Mouse (Mus musculus) kidney, postnatal 0 days (tissue): Measurements from ENCODE around the gene Gse1. TPM values are rescaled to one million over a fixed set of nuclear protein-coding genes. Genes with fewer than 3 reads are reported as not detected.
A peak's percentile ranks its signal among the peaks of the same experiment; 100 is the strongest.

Experiments
- ATAC-seq: fragments of 200-750 bp; cut with Nextera tagmentation; replicated peaks from 2 replicates; pipeline ENCODE4 v1.8.0; 2017; ENCODE audit warnings: low read depth, moderate number of reproducible peaks, moderate TSS enrichment, moderate library complexity; ENCODE audit not compliant: low FRiP score
- DNase-seq: peaks from one replicate; pipeline ENCODE4 v3.0.0-alpha.2; 2016; ENCODE audit warnings: low spot score
- H3K27ac ChIP-seq: fragments of 300-500 bp; sonication (generic); 2 replicates; pipeline ENCODE4 v1.5.1; 2014; ENCODE audit warnings: mild to moderate bottlenecking
- H3K27me3 ChIP-seq: fragments of 300-500 bp; sonication (generic); 2 replicates; pipeline ENCODE4 v1.6.1; 2014; ENCODE audit warnings: low read length, mixed read lengths; ENCODE audit not compliant: insufficient read depth
- H3K36me3 ChIP-seq: fragments of 300-500 bp; sonication (generic); 2 replicates; pipeline ENCODE4 v1.6.1; 2014; ENCODE audit warnings: low read length, mixed read lengths; ENCODE audit not compliant: insufficient read depth
- H3K4me1 ChIP-seq: fragments of 300-500 bp; sonication (generic); replicated peaks from 2 replicates; pipeline ENCODE4 v1.6.1; 2014; ENCODE audit warnings: antibody characterized with exemption, low read length, mixed read lengths; ENCODE audit not compliant: insufficient read depth
- H3K4me2 ChIP-seq: fragments of 300-500 bp; sonication (generic); 2 replicates; pipeline ENCODE4 v1.6.1; 2014; ENCODE audit warnings: mild to moderate bottlenecking, low read length, moderate library complexity, mixed read lengths
- H3K4me3 ChIP-seq: fragments of 300-500 bp; sonication (generic); replicated peaks from 2 replicates; pipeline ENCODE4 v1.5.1; 2014; ENCODE audit warnings: low read depth, low read length
- H3K9ac ChIP-seq: fragments of 300-500 bp; sonication (generic); 2 replicates; pipeline ENCODE4 v1.6.1; 2014; ENCODE audit warnings: low read depth, low read length
- H3K9me3 ChIP-seq: fragments of 300-500 bp; sonication (generic); replicated peaks from 2 replicates; pipeline ENCODE4 v1.6.1; 2016; ENCODE audit warnings: low read length, inconsistent platforms, mixed read lengths
- CTCF ChIP-seq: IDR thresholded peaks from 2 replicates; pipeline ENCODE4 v1.5.1; 2016; ENCODE audit warnings: antibody characterized with exemption, low read depth, mild to moderate bottlenecking, moderate library complexity
- WGBS: fragments of 180-500 bp; shearing (Covaris S2); extraction: QIAGEN DNeasy Blood & Tissue Kit; methylation state at CpG from one replicate; pipeline ENCODE4 v1.1.7; 2014; 5-methylcytosine and 5-hydroxymethylcytosine counted together
- polyA plus RNA-seq: library from polyadenylated mRNA; unstranded; fragments of >200 nt; fragmentation: Nextera tagmentation; extraction: Ambion mirVana; gene quantifications from 2 replicates; pipeline ENCODE4 v1.2.1, GENCODE M21; 2015

Gse1 gene
- polyA plus RNA-seq, 1 experiment from 2014 or later, result 8.4 TPM

DNA sequence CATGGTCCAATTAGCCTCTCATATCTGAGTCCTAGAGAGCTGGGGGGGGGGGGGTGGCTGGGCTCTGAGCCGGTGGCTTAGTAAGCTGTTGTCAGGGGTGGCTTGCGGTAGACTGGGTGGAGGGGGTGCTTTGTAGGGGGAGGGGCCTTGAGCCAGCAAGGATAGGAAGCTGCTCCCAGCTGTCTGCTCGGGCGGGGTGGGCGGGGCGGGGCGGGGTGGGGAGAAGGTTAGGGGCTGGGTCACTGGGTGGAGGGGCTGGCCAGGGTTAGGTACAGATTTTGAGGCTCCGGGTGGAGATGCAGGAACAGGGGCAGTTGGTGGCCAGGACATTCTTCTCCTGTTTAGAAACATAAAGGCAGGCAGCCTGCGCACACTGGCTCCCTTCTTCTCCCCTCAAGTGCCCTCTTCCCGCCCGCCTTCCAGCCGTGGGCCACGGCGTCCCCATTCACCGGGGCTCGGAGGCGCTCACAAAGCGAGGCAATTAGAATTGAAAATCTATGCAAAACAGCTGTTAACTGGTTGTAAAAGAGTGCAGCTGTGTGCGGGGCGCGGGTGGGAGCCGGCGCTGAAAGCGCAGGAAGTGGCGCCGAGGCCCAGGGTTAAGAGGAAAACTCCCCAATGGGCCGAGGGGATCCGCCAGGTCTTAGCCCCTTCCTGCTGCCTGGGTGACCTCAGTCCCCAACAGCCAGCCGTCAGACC, 304.4 kb downstream of the Gse1 start:
- Histone ChIP-seq H3K27me3 (no peaks in the 10 kb centered on the region), H3K4me2 (peak overlapping the region; percentile 38), H3K4me3 (no peak overlapping the region), H3K9ac (no peak overlapping the region), H3K9me3 (no peaks in the 10 kb centered on the region), H3K4me1 (peaks cover 53% of the 10 kb centered on the region), H3K27ac (no peak overlapping the region), H3K36me3 (no peaks in the 10 kb centered on the region)
- 8% methylated on average over 28 of the region's 29 CpGs for WGBS
- ATAC-seq, result no peak
- peak; percentile 66 for DNase-seq
- TF ChIP-seq CTCF, result no peak

DNA sequence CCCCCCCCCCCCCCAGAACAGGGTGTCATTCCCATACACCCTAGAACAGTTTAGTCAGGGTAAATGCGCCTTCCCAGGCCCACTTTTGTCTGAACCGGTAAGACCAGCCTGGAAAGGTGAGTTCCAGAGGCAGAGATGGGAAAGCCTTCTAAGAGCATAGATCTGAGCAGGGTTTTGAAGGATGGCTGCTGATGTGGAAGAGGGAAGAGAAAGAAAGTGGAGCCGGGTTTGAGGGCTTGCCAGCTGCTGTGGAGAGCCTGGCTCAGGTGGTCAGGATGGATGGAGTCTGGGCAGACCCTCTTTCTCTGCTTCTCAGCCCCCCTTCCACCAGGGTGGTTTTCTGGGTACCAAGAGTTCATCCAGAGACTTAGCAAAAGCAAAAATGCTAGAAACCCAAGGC, 305.1 kb downstream of the Gse1 start:
- no peak overlapping the region for H3K27ac ChIP-seq
- H3K36me3 ChIP-seq, result no peaks in the 10 kb centered on the region
- 0 out of 2 replicates have a peak overlapping the region, but pooled peaks have one; percentile 38 for H3K4me2 ChIP-seq
- TF ChIP-seq CTCF, result no peak
- H3K9ac ChIP-seq, result no peak overlapping the region
- H3K4me3 ChIP-seq, result no peak overlapping the region
- H3K4me1 ChIP-seq, result peaks cover 53% of the 10 kb centered on the region
- ATAC-seq, result no peak
- no peaks in the 10 kb centered on the region for H3K27me3 ChIP-seq
- WGBS, result 56% methylated on average over 3 of the region's 3 CpGs
- H3K9me3 ChIP-seq, result no peaks in the 10 kb centered on the region
- DNase-seq, result no peak

DNA sequence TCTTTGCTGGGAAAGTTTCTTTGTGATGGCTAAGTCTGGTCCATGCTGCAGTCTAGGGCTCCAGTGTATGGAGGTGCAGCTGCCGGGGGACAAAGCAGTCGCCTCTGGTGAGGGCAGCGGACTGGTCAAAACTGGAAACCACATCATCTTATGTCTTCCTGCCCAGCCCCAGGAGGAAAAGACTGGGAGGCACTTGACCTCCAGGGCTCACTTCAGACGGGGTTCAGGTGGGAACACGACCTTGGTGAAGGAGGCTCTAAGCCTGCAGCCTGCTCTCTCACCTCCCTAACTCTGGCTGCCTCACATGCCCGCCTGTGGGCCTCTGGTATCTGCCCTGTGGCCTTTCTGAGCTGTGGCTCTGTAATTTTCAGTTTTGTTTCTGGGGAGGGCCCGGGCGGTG, 305.8 kb downstream of the Gse1 start:
- no peak overlapping the region for H3K4me3 ChIP-seq
- TF ChIP-seq CTCF, result no peak
- H3K27me3 ChIP-seq, result no peaks in the 10 kb centered on the region
- H3K9ac ChIP-seq, result no peak overlapping the region
- H3K4me2 ChIP-seq, result no peak overlapping the region
- peaks cover 54% of the 10 kb centered on the region for H3K4me1 ChIP-seq
- 45% methylated on average over 8 of the region's 8 CpGs for WGBS
- DNase-seq (no peak), ATAC-seq (no peak)
- H3K36me3 ChIP-seq, result no peaks in the 10 kb centered on the region
- H3K27ac ChIP-seq, result no peak overlapping the region
- no peaks in the 10 kb centered on the region for H3K9me3 ChIP-seq

DNA sequence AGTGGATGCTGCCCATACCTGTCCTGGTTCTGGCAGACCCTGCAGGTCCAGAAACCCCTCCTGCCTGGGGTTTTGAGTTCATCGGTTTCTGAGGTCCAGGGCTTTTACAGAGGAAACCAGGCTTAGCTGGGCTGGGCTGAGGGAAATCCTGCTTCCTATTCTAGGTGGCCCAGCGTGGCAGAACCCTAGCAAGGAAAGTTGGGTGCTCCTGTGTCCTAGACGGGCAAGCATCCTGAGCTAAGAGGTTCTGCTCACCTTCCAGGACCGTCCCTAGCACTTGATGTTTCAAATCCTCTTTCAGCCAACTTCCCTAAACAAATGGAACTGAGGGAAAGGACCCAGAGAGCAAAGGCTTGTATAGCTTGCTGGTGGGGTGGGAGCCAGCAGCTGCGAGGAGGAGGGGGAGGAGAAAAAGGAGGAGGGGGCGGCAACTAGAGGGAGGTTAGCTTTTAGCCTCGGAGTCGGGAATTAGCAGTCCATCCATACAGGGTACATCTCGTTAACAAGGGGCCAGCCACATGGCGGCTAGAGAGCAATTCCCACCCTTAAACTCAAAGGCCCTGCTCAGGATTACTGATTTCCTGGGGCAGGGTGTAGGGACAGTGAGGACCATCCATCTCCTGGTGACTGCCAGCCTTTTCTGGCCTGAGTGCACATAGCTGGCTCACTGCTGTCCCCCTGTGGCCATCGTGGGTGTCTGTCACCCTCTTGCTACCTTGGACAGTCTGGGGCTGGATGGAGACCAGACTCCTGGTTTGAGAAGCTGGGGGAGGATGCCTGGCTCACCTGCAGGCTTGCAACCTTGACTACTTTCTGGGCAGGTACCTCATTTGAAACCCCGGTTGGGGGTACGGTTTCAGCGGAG, 306.5 kb downstream of the Gse1 start:
- 16% methylated on average over 14 of the region's 14 CpGs for WGBS

DNA sequence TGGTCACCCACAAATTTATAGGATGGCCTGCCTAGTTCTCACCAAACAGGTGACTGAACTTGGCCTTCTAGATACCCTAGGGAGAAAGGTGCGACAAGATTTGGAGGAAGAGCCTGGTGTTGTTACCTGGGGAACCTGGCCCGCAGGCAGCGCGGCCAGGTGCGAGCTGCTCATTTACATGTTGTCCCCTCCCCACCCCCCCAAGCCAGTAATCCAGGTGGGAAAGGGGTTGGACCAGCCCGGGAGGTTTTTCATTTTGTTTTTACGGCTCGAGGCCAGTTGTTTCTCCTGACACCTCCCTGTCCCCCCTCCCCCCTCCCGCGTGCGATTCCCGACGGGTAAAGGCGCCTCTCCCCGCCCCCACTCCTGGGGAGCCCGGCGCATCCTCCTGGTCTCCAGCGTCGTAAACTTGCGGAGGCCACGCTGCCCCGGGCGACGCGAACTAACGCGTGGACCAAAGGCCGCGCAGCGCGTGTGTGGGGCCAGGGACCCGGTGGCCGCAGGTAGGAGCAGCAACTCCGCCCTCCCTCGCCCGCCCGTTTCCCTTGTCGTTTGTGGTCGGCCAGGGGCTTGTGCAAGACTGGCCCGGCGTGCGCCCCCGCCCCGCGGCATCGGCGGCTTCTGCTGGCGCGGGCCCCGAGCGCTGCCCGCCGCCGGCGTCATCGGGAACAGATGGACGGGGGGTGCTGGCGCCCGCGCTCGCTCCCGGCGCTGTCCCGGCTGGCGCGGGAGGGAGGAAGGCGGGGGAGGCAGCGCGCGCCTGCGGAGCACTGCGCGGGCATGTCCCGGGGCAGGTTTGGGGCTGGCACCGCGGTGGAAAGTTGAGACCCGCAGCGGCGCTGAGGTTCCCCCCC, 307.4 kb downstream of the Gse1 start:
- no peak for TF ChIP-seq CTCF
- Histone ChIP-seq H3K9me3 (no peaks in the 10 kb centered on the region), H3K4me3 (peak overlapping the region; percentile 58), H3K36me3 (no peaks in the 10 kb centered on the region), H3K9ac (peak overlapping the region; percentile 65), H3K4me2 (peak overlapping the region; percentile 99), H3K27ac (peak overlapping the region; percentile 96), H3K4me1 (peaks cover 62% of the 10 kb centered on the region), H3K27me3 (no peaks in the 10 kb centered on the region)
- DNase-seq (peak; percentile 37), ATAC-seq (no peak)
- under 1% methylated on average over 73 of the region's 79 CpGs for WGBS

More for the DNA sequence above, 306.5 kb downstream of the Gse1 start:
- H3K4me3 ChIP-seq, result no peak overlapping the region
- ATAC-seq, result 0 out of 2 replicates have a peak, but pooled peaks have one; percentile 15
- no peak overlapping the region for H3K27ac ChIP-seq
- H3K27me3 ChIP-seq, result no peaks in the 10 kb centered on the region
- H3K9me3 ChIP-seq, result no peaks in the 10 kb centered on the region
- no peaks in the 10 kb centered on the region for H3K36me3 ChIP-seq
- H3K4me2 ChIP-seq, result no peak overlapping the region
- no peak overlapping the region for H3K9ac ChIP-seq
- TF ChIP-seq CTCF, result peak; percentile 98
- H3K4me1 ChIP-seq, result peaks cover 61% of the 10 kb centered on the region
- DNase-seq, result peak; percentile 95
